Mouse (Mus musculus) C2C12 (cell line): ENCODE data around the gene Ywhae. TPM values are rescaled to one million over a fixed set of nuclear protein-coding genes. Genes with fewer than 3 reads are reported as not detected.

Source experiments
- H3K27me3 ChIP-seq: one replicate; pipeline ENCODE4 v1.6.1; 2011; ENCODE audit not compliant: control insufficient read depth, insufficient read depth, insufficient read length
- H3K36me3 ChIP-seq: one replicate; pipeline ENCODE4 v1.6.1; 2011; ENCODE audit not compliant: control insufficient read depth, insufficient read depth
- H3K4me3 ChIP-seq: one replicate; pipeline ENCODE4 v1.5.1; 2011; ENCODE audit warnings: mild to moderate bottlenecking, control low read depth; ENCODE audit not compliant: poor library complexity, insufficient read depth, severe bottlenecking
- H3K79me2 ChIP-seq: one replicate; pipeline ENCODE4 v1.6.1; 2011; ENCODE audit not compliant: control insufficient read depth, insufficient read depth
- H3K79me3 ChIP-seq: one replicate; pipeline ENCODE4 v1.6.1; 2011; ENCODE audit warnings: low read depth, control low read depth
- H3ac ChIP-seq: one replicate; pipeline ENCODE3; 2011; ENCODE audit warnings: low read depth; ENCODE audit not compliant: control insufficient read depth, insufficient read length
- CEBPB ChIP-seq: IDR thresholded peaks from one replicate; pipeline ENCODE4 v1.6.1; 2011; ENCODE audit warnings: low read depth, mild to moderate bottlenecking, control low read depth, moderate library complexity
- CTCF ChIP-seq: IDR thresholded peaks from one replicate; pipeline ENCODE4 v1.5.1; 2011; ENCODE audit not compliant: control insufficient read depth, insufficient read depth, insufficient read length
- FOSL1 ChIP-seq: IDR thresholded peaks from one replicate; pipeline ENCODE4 v1.8.0; 2011; ENCODE audit warnings: mild to moderate bottlenecking, low read length; ENCODE audit not compliant: poor library complexity, insufficient read depth, severe bottlenecking
- MAX ChIP-seq: IDR thresholded peaks from one replicate; pipeline ENCODE4 v1.6.1; 2011; ENCODE audit warnings: mild to moderate bottlenecking, control low read depth
- MYOD1 ChIP-seq: IDR thresholded peaks from one replicate; pipeline ENCODE4 v1.6.1; 2011; ENCODE audit warnings: low read depth; ENCODE audit not compliant: control insufficient read depth, insufficient read length
- MYOG ChIP-seq: IDR thresholded peaks from one replicate; pipeline ENCODE4 v1.6.1; 2011; ENCODE audit not compliant: control insufficient read depth, insufficient read length; ENCODE audit errors: extremely low read depth
- USF1 ChIP-seq: IDR thresholded peaks from one replicate; pipeline ENCODE4 v1.6.1; 2011; ENCODE audit warnings: low read depth, mild to moderate bottlenecking, control low read depth, moderate library complexity
- polyA plus RNA-seq: library from polyadenylated mRNA; unstranded; fragments of >200 nt; fragmentation: generic; extraction: Trizol; gene quantifications from one replicate; pipeline ENCODE4 v1.2.1, GENCODE M21; 2012; ENCODE audit warnings: missing spikeins

Ywhae gene
- polyA plus RNA-seq, 1 experiment: 528 TPM

- Histone ChIP-seq H3K79me3 (peaks cover 93% of the 10 kb centered on the region), H3K36me3 (peaks cover 89% of the 10 kb centered on the region), H3K4me3 (no peak overlapping the region), H3ac (no peak overlapping the region), H3K79me2 (peaks cover 100% of the 10 kb centered on the region), H3K27me3 (no peaks in the 10 kb centered on the region)
- TF ChIP-seq CTCF: no peak
Measured at GRCm38 (mm10) chr11:75758553-75758952, 25.9 kb downstream of the Ywhae start.

- peaks cover 90% of the 10 kb centered on the region for H3K79me2 ChIP-seq
- no peaks in the 10 kb centered on the region for H3K27me3 ChIP-seq
- H3K36me3 ChIP-seq: peaks cover 89% of the 10 kb centered on the region
- H3ac ChIP-seq: no peak overlapping the region
- no peak for TF ChIP-seq USF1
- no peak for TF ChIP-seq FOSL1
- TF ChIP-seq MYOG: no peak
- TF ChIP-seq CEBPB: no peak
- TF ChIP-seq CTCF: no peak
- no peak for TF ChIP-seq MYOD1
- TF ChIP-seq MAX: no peak
- H3K4me3 ChIP-seq: no peak overlapping the region
- peaks cover 79% of the 10 kb centered on the region for H3K79me3 ChIP-seq
Measured at GRCm38 (mm10) chr11:75760785-75761184, 28.1 kb downstream of the Ywhae start.

GRCm38 (mm10) chr11:75762708-75763107, 30.0 kb downstream of the Ywhae start:
- Histone ChIP-seq H3K79me2 (peaks cover 71% of the 10 kb centered on the region), H3K27me3 (no peaks in the 10 kb centered on the region), H3K36me3 (peaks cover 89% of the 10 kb centered on the region), H3K79me3 (peaks cover 60% of the 10 kb centered on the region), H3ac (no peak overlapping the region), H3K4me3 (no peak overlapping the region)
- no peak for TF ChIP-seq CEBPB
- TF ChIP-seq FOSL1: no peak

GRCm38 (mm10) chr11:75764521-75765023, 31.9 kb downstream of the Ywhae start:
- TF ChIP-seq MYOG (no peak), USF1 (no peak), CEBPB (no peak), MAX (no peak), FOSL1 (no peak), MYOD1 (no peak), CTCF (no peak)
- H3K36me3 ChIP-seq: peaks cover 72% of the 10 kb centered on the region
- no peak overlapping the region for H3ac ChIP-seq
- H3K27me3 ChIP-seq: no peaks in the 10 kb centered on the region
- peaks cover 53% of the 10 kb centered on the region for H3K79me2 ChIP-seq
- H3K4me3 ChIP-seq: no peak overlapping the region
- peaks cover 42% of the 10 kb centered on the region for H3K79me3 ChIP-seq

- Histone ChIP-seq H3K79me3 (peaks cover 36% of the 10 kb centered on the region), H3K27me3 (no peaks in the 10 kb centered on the region), H3ac (no peak overlapping the region), H3K36me3 (peaks cover 66% of the 10 kb centered on the region), H3K4me3 (no peak overlapping the region), H3K79me2 (peaks cover 47% of the 10 kb centered on the region)
- no peak for TF ChIP-seq CEBPB
- no peak for TF ChIP-seq FOSL1
- TF ChIP-seq USF1: no peak
- no peak for TF ChIP-seq MYOG
- no peak for TF ChIP-seq MYOD1
- no peak for TF ChIP-seq CTCF
- no peak for TF ChIP-seq MAX
Measured at GRCm38 (mm10) chr11:75765161-75765560, 32.5 kb downstream of the Ywhae start.

- no peak for TF ChIP-seq MYOG
- TF ChIP-seq FOSL1: no peak
- no peak for TF ChIP-seq MYOD1
- no peak for TF ChIP-seq CEBPB
- TF ChIP-seq CTCF: no peak
- TF ChIP-seq MAX: no peak
- no peak overlapping the region for H3ac ChIP-seq
- H3K79me2 ChIP-seq: peaks cover 28% of the 10 kb centered on the region
- peaks cover 57% of the 10 kb centered on the region for H3K36me3 ChIP-seq
- peaks cover 19% of the 10 kb centered on the region for H3K79me3 ChIP-seq
- no peak overlapping the region for H3K4me3 ChIP-seq
- no peaks in the 10 kb centered on the region for H3K27me3 ChIP-seq
Measured at GRCm38 (mm10) chr11:75767014-75767413, 34.3 kb downstream of the Ywhae start.
